Mouse (Mus musculus) layer of hippocampus, postnatal 10 days (tissue): ENCODE measurements around the gene Khdc1a. TPM values are rescaled to one million over a fixed set of nuclear protein-coding genes. Genes with fewer than 3 reads are reported as not detected.
"Not testable (repeated sequence)": the region's sequence is repeated elsewhere in the genome, so short reads cannot be mapped to it uniquely, and the experiment has no call there.

Experiments
- DNase-seq, 2 experiments: peaks; one replicate each; pipeline ENCODE4 v3.0.0; 2021; ENCODE audit warnings: low spot score in 2 of 2
- long read RNA-seq: library from polyadenylated mRNA; stranded (forward); transcript quantifications from one replicate; pipeline ENCODE4 v2.0.0, GENCODE M21; 2023
- total RNA-seq, 2 experiments: library from RNA; stranded (reverse); gene quantifications; 2 replicates each; pipeline ENCODE4 v1.2.3; 2021

The Khdc1a gene
- total RNA-seq: not detected
- long read RNA-seq: 0 reads

DNA sequence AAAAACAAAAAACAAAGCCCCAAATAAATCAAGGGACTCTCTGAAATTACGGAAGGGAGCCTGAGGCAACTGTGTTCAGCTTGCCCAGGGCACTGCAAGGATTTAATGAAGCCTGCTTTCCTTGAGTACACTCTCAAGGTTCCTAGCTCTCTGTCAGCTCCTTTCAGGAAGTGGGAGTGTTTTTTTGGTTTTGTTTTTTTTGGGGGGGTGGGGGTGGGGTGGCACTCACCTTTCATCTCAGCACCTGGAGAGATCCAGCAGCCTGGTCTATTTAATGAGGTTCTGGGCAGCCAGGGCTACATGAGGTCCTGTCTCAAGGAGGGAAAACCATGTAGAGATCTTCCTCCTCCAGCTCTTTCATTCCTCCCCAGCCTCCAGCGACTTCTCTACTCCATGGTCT lies at the start of gene Khdc1a:
TSS of gene Khdc1a (plus strand) at position 301 of the 400 bp plus-strand sequence.
- DNase-seq: no peak

GRCm38 (mm10) chr1:21299826-21300225 lies 49.6 kb upstream of the Khdc1a start:
- DNase-seq: no peak

DNA sequence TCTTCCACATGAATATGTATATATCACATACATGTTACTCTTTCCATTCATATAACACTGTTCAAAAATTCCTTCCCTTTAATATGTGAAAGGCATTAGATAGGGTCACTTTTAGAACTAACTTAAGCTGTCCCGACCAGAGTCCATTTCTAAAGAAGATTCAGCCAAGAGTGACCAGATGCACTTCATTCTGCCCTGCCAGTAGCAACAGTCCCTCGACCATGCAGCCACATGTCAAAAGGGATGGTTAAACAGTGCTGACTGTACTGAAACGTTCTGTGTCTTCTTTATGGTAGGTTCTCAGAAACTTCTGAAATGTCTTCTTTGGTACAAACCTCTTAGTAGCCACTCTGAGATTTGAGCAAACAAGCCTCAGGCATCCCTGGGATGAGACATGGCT lies 47.8 kb upstream of the Khdc1a start:
- no peak for DNase-seq

DNA sequence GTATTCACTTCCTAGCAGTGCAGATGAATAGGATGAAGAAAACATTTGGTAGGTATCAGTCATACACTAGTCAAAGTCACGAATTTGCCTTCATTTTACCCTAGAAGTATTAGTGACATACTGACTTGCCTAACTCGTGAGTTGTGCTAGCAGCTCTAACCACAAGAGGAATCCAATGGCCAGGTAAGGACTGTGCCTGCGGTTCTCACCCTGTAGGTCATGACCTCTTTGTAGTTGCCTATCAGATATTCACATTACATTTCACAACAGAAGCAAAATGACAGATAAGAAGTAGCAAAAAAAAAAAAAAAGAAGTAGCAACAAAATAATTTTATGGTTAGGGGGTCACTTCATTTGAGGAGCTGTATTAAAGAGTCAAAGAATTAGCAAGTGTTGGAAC lies 45.3 kb upstream of the Khdc1a start:
- no peak for DNase-seq

- no peak for DNase-seq
Observed at GRCm38 (mm10) chr1:21304646-21305045, 44.8 kb upstream of the Khdc1a start.

- DNase-seq: no peak
Observed at GRCm38 (mm10) chr1:21305443-21305842, 44.0 kb upstream of the Khdc1a start.

- DNase-seq: no peak
Observed at GRCm38 (mm10) chr1:21314336-21314735, 35.1 kb upstream of the Khdc1a start.

- no peak for DNase-seq
Observed at GRCm38 (mm10) chr1:21315756-21316155, 33.7 kb upstream of the Khdc1a start.

DNA sequence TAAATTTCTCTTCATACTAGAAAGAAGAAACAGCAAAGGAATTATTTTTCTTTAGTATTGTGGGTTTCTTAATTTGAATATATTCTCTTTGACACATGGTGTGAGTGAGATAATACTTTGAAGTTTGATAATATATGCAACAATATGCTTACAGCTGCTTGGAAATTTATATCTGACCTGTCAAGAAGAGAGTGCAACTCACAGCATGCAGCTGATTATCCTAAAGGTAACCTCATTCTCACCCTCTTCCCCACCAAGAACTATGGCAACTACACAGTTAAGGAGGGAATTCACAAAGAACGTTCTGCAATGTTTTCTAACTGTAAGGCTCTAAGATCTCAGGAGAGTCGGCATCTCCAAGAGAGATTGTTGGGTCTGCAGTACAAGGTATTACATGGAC lies 33.1 kb upstream of the Khdc1a start:
- DNase-seq: no peak

GRCm38 (mm10) chr1:21318202-21318601 lies 31.2 kb upstream of the Khdc1a start:
- DNase-seq: no peak

DNA sequence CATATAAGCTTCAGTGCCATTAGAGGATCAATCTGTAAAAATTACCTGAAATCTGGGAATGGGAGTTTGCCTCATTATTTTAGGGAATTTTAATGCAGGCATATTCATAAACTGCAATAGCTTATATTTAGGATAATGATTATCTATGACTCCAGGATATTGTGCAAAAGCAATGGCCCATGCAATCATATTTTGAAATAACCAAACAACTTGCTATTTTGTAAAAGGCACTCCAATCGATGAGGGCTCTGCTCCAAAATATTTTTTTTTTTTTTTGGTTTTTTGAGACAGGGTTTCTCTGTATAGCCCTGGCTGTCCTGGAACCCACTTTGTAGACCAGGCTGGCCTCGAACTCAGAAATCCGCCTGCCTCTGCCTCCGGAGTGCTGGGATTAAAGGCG lies 29.2 kb upstream of the Khdc1a start:
- DNase-seq: not testable (repeated sequence)

DNA sequence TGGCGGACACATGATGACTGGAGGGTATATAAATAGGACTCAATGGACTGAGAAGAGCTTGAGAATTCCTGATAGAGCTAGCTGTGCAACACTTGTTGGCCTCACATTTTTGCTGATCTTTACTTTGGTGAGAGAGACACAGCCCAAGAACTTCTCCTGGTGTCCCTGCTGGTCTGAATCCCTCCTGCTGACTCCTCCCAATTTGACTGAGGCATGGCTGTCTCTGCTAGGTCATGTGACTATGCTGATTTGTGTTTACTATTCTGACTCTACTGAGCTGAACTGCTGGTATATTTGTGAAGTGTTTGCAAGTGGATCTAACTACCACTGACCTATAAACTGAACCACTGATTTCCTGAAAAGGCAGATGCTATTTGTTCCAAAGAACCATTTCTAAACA lies 27.8 kb upstream of the Khdc1a start:
- DNase-seq: no peak

- no peak for DNase-seq
Observed at GRCm38 (mm10) chr1:21323996-21324574, 25.4 kb upstream of the Khdc1a start.

DNA sequence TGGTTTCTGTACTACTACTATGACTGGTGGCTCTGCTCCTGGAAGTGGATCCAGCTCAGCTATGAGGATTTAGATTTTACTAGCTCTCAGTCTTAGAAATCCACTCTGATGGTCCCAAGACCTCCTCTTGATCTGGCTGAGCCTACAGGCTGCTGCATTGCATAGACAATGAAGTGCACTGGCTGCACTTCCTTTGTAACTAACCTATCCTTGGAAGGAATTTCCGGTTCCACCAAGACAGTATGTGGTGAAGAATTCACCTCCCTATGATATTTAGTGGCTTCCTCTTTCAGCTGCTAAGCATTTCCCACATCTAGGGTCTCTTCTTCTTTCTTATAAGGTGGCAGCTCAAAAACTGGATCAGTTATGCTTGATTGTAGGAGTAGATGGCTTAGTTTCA lies 24.8 kb upstream of the Khdc1a start:
- DNase-seq: no peak

DNA sequence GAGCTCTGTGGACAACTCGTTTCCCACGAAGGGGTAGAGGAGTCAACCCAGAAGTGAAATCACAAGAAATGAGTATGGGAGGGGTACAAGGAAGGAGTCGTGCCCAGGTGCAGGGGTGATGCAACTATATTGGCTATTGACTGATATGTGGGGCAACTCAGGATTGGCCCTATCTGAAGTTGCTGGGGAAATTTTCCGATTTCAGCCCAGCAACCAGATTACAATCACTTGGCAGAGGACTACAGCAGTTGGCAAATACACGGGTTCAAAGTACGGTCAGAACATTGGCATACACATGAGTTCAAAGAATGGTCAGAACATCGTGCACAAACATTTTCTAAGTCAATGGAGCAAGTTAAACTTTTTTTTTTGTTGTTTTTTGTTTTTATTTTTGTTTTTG lies 22.7 kb upstream of the Khdc1a start:
- DNase-seq: no peak

GRCm38 (mm10) chr1:21331161-21331560 lies 18.3 kb upstream of the Khdc1a start:
- DNase-seq: not testable (repeated sequence)

GRCm38 (mm10) chr1:21333222-21333973 lies 16.0 kb upstream of the Khdc1a start:
- DNase-seq: no peak

DNA sequence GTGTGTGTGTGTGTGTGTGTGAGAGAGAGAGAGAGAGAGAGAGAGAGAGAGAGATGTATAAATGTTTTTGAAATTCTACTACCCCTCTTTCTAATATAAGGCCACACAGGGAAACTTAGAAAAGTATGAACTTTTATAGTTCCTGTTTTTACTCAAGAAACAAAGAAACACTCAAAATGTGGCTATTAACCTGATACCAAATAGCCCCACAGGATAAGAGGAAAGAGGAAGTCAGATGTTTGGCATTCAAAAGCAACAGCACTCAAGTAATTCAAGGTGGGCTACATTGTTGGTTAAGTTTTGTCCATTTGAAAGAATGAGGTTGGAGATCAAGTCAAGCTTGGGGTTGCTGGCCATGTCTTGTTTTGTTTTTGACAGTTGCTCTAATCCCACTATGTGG lies 13.6 kb upstream of the Khdc1a start:
- no peak for DNase-seq

- DNase-seq: no peak
Observed at GRCm38 (mm10) chr1:21340745-21341144, 8.7 kb upstream of the Khdc1a start.

- DNase-seq: peak; percentile 54 to 72
Observed at GRCm38 (mm10) chr1:21344253-21344652, 5.2 kb upstream of the Khdc1a start.

- not testable (repeated sequence) for DNase-seq
Observed at GRCm38 (mm10) chr1:21344752-21345151, 4.7 kb upstream of the Khdc1a start.

GRCm38 (mm10) chr1:21368031-21368430 lies 18.6 kb downstream of the Khdc1a start, which contains the start of gene Khdc1c:
Khdc1c (plus strand) TSS chr1:21368331.
- not testable (repeated sequence) for DNase-seq

- no peak for DNase-seq
Observed at GRCm38 (mm10) chr1:21383256-21383655, 33.8 kb downstream of the Khdc1a start, which contains the start of gene Khdc1b. Khdc1b (plus strand) TSS chr1:21383556.
